Mouse (Mus musculus) erythroblast, adult 5-6 weeks (primary cell): ENCODE results near the gene Arhgap15. TPM values are rescaled to one million over a fixed set of nuclear protein-coding genes. Genes with fewer than 3 reads are reported as not detected.

Experiments
- ATAC-seq: replicated peaks from 2 replicates; pipeline ENCODE4 v1.8.0; 2016; ENCODE audit warnings: moderate number of reproducible peaks, mild to moderate bottlenecking, moderate TSS enrichment, inconsistent platforms; ENCODE audit not compliant: poor library complexity, low FRiP score, severe bottlenecking
- total RNA-seq, 2 experiments: library from RNA; stranded (forward) in 1 of 2; stranded (reverse) in 1 of 2; fragments of 150-400 nt in 1 of 2; fragments of 200-764, 138-1000 nt in 1 of 2; gene quantifications; 2 replicates each; pipeline versions ENCODE4 v1.2.3 to v1.2.4; 2015 to 2017; ENCODE audit warnings: low replicate concordance in 2 of 2

Gene Arhgap15
- total RNA-seq, 2 experiments from 2014 or later = 17.0 to 32.5 TPM

GRCm38 (mm10) chr2:44016720-44017119, 268.1 kb downstream of the Arhgap15 start:
- no peak for ATAC-seq

GRCm38 (mm10) chr2:44017405-44018026, 268.9 kb downstream of the Arhgap15 start:
- no peak for ATAC-seq

GRCm38 (mm10) chr2:44018033-44018432, 269.4 kb downstream of the Arhgap15 start:
- ATAC-seq = no peak

GRCm38 (mm10) chr2:44024704-44025103, 276.1 kb downstream of the Arhgap15 start:
- ATAC-seq = no peak

DNA sequence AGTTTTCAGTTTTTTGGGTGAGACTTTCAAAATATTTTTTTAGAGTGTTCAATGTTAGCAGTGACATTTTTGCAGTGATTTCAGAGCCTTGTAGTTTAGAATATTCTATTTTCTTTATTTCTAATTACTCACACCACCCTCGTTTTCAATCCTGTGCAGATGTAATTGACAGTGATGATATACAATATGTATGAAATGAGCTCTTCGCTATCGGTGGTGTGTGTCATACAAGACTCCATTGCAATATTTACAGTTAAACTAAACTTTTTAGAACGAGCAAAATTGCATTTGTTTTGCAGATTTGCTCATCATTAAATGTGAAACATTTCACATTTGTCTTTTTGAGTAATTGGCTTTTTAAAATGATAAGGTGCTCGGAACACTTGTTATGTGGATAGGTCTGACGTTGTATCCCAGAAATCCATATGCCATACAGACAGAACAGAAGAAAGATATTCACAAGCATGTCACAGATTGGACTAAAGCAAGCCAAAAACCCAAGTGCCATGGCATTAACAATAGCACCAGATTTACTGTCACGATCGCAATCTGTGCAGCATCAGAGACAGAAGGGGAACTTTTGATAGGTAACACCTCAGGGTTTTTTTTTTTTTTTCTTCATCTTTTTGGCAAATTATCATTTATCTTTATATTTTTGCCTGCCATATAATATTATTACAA, 280.6 kb downstream of the Arhgap15 start:
- no peak for ATAC-seq

DNA sequence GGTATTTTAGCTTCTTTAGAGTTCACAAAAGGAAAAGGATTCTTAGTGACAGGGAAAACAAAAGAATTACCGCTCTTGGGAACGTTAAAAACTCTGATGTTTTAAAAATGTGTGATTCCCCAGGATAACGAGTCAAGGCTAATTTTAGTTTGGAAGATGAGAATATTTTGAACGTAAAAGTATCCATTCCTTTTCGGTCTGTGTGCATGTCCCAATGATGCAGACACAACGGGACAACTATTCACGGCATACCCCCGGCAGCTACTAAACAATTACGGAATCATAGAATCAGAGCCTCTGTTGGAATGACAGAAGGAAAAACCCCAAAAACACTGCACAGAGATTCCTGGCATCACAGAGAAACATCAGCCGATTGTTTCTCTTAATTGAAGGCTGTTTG, 281.2 kb downstream of the Arhgap15 start:
- ATAC-seq = no peak

- no peak for ATAC-seq
These were observed 291.0 kb downstream of the Arhgap15 start for GRCm38 (mm10) chr2:44039522-44040203.

GRCm38 (mm10) chr2:44044088-44044487, 295.5 kb downstream of the Arhgap15 start:
- no peak for ATAC-seq

GRCm38 (mm10) chr2:44044634-44045033, 296.0 kb downstream of the Arhgap15 start:
- ATAC-seq = no peak

- ATAC-seq = no peak
These were observed 296.6 kb downstream of the Arhgap15 start for GRCm38 (mm10) chr2:44045231-44045630.

- no peak for ATAC-seq
These were observed 311.7 kb downstream of the Arhgap15 start for GRCm38 (mm10) chr2:44060306-44060705.

DNA sequence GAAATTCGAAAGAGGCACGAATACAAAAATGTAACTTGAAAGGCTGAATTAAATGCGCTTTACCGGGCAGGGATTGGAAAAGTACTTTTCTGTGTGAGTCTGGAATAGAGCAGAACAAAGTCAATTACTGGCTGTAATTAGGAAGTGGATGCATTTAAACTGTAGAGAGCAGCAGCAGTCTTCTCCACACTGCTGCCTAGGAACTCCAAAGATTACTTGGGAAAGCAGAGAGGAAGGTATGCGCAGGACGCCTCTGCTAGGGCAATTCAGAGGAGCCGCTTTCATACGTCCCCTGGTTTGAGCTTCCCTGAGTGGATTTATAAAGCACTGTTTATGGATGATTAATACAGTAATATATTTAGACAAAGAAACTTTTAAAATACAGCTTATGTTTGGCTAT, 312.1 kb downstream of the Arhgap15 start:
- ATAC-seq = no peak

DNA sequence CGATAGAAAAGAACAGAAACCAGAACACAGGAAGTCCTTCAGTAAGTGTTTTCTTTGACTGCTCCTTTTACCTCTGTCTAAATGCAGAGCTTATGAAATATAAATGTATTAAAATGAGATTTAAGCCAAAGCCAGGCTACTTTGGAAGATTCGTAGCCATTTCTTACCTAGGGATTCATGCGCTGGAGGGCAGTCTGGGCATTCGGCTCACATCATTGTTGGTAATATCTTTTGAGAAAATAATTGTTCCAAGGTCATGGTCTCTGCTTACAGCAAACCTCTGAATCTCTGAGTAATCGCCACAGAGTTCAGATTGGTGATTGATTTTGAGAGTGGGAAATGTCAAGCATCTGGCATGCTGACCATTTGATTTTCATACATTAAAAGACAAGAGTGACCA, 316.4 kb downstream of the Arhgap15 start:
- no peak for ATAC-seq

- no peak for ATAC-seq
These were observed 319.7 kb downstream of the Arhgap15 start for GRCm38 (mm10) chr2:44068151-44068840.

DNA sequence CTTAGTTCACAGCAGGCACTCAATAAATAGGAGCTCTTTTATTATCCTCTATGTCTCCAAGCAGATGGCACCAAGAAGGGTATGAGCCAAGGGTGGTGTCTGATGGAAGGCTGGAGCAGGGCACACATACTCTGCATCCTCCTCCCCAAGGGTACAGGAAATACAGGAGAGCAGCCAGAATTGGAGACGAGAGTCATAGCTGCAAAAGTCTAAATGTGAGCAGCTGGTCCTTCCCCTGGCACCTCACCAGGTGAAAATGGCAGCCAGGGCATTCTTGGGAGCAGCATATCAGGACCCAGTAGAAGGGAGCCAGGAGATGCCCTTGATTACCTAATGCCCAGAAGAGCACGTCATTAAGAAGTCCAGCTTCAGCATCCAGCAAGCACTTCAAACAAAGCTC, 320.3 kb downstream of the Arhgap15 start:
- no peak for ATAC-seq

DNA sequence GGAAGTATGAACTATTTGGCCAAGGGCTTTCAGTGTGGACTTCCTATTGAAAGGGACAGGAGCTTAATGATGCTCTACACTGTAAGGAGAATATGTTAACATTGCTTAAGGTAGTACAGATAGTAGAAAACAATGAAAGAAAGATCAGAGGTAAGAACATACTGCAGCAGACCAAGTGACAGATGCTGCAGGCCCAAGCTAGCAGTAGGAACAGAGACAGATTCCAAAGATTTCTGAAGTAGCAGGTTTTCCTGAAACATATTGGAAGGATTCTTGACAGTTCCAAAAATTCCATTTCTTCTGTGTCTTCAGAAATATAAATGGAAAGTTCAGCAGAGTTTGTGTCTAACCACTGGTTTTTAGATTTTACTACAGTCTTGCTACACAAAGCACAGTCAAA, 327.9 kb downstream of the Arhgap15 start:
- ATAC-seq = no peak

DNA sequence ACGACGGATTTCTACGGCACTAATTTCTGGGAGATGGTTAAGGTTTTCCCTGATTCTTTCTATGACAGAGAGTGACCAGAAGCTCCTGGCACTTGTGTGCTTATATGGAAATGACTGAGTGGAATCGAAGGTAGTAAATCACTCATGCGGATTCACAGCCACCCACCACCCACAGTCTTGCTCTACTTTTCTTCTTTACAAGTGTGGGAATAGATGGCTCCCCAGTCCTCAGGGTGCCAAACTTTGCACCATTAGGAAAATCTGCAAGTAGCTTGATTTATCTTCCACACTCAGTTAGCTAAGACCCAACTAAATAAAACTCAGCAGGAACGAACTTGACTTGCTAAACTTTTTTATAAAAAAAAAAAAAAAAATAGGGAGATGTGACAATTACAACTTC, 331.9 kb downstream of the Arhgap15 start:
- ATAC-seq = no peak

- ATAC-seq = no peak
These were observed 332.6 kb downstream of the Arhgap15 start for GRCm38 (mm10) chr2:44081241-44081640.

DNA sequence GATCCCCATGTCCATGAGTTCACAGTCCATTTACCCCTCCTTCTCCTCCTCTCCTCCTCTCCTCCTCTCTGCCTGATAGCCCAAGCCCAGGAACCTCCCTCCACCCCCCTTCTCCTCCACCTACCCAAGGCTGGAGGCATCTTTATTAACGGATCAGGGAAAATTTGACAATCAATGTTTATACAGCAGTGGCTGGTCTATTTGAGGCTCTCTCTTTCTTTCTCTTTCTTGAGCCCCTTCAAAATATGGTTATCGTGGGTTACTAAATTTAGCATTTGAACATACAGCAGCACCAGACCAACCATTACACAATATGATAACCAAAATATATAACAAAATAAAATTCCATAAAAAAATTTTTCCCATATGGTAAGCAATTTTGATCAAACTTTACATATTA, 335.8 kb downstream of the Arhgap15 start:
- ATAC-seq = no peak

DNA sequence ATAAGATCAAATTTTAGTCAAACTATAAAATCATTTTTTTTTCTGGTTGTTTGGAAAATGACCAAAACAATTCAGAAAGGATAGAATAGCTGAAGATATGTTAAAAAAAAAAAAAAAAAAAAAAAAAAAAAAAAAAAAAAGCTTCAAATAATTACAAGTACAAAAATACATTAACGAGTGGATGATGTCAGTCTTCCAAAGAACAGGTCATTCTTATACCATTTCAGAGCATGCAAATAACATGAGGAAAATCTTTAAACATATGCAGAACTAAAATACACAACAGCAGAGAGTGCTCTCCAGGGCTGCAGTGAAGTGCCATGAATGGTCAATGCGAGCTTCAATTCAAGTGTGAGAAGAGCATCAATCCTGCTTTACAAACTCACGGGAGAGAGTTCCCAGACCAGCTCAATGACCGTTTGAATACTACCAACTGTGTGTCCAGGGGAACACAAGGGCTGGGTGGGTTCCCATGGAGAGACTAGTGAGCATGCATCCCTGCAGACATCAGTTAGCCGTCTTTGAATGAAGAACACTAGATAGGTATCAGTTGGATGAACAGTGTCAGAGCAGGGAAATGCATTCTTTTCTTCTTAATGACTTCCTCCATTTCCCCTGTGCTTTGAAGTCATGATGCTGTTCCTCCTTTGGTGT, 337.9 kb downstream of the Arhgap15 start:
- ATAC-seq = no peak
